Mouse (Mus musculus): ENCODE data around the gene Nfu1. TPM values are rescaled to one million over a fixed set of nuclear protein-coding genes. Genes with fewer than 3 reads are reported as not detected.
"Not testable (repeated sequence)": the region's sequence is repeated elsewhere in the genome, so short reads cannot be mapped to it uniquely, and the experiment has no call there.

Gene Nfu1
- polyA plus RNA-seq, 1 experiment from 2014 or later = 101 TPM

DNA sequence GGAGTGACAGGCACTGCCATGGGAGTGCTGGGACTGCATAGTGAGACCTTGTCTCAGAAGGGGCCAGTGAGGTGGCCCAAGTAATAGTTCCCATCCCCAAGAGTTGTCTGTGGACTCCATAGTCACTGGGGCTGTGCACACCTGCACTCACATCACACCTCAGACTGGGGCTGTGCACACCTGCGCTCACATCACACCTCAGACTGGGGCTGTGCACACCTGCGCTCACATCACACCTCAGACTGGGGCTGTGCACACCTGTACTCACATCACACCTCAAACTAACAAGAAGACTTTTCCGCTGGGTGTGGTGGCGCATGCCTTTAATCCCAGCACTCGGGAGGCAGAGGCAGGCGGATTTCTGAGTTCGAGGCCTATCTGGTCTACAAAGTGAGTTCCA, 39.7 kb downstream of the Nfu1 start:
- ATAC-seq (replicated peaks); H3K27me3 ChIP-seq; H3K9me3 ChIP-seq: not testable (repeated sequence)

GRCm38 (mm10) chr6:87051886-87052425, 42.9 kb downstream of the Nfu1 start:
- no peak overlapping the region for H3K9ac ChIP-seq (replicated peaks)
- H3K27ac ChIP-seq (replicated peaks) = no peak overlapping the region
- peaks cover 47% of the 10 kb centered on the region for H3K36me3 ChIP-seq
- WGBS = 96% methylated on average over 10 of the region's 10 CpGs
- no peak overlapping the region for H3K4me3 ChIP-seq
- H3K4me2 ChIP-seq (replicated peaks) = no peak overlapping the region
- no peaks in the 10 kb centered on the region for H3K27me3 ChIP-seq
- ATAC-seq (replicated peaks) = no peak
- no peaks in the 10 kb centered on the region for H3K9me3 ChIP-seq
- H3K4me1 ChIP-seq = no peaks in the 10 kb centered on the region

More for the DNA sequence above, 39.7 kb downstream of the Nfu1 start:
- not testable (repeated sequence) for H3K4me1 ChIP-seq; H3K27ac ChIP-seq (replicated peaks); H3K4me2 ChIP-seq (replicated peaks); H3K9ac ChIP-seq (replicated peaks); H3K4me3 ChIP-seq
- WGBS = 98% methylated on average over 7 of the region's 7 CpGs
- peaks cover 22% of the 10 kb centered on the region for H3K36me3 ChIP-seq

- ATAC-seq (replicated peaks) = no peak
- H3K4me1 ChIP-seq = no peaks in the 10 kb centered on the region
Observed at GRCm38 (mm10) chr6:87054193-87054592, 45.2 kb downstream of the Nfu1 start.

DNA sequence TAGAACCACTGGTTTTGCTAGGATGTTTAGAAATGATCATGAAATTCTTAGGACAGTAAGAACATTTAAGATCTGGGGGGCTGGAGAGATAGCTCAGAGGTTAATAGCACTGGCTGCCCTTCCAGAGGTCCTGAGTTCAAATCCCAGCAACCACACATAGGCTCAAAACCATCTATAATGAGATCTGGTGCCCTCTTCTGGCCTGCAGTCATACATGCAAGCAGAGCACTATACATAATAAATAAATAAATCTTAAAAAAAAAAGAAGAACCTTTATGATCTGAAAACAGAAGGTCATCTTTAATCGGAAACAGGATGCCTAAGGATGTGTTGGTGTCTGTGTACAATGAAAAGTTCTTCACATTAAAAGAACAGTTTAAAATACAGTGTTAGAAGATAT, 50.7 kb downstream of the Nfu1 start:
- Histone ChIP-seq H3K4me3 (no peak overlapping the region), H3K9me3 (no peaks in the 10 kb centered on the region), H3K27ac (replicated peaks) (no peak overlapping the region), H3K4me1 (no peaks in the 10 kb centered on the region), H3K27me3 (no peaks in the 10 kb centered on the region), H3K4me2 (replicated peaks) (no peak overlapping the region), H3K36me3 (peaks cover 79% of the 10 kb centered on the region), H3K9ac (replicated peaks) (no peak overlapping the region)
- no peak for ATAC-seq (replicated peaks)
- 94% methylated on average over 1 of the region's 1 CpGs for WGBS

More at GRCm38 (mm10) chr6:87054193-87054592, 45.2 kb downstream of the Nfu1 start:
- H3K4me3 ChIP-seq = no peak overlapping the region
- no peak overlapping the region for H3K9ac ChIP-seq (replicated peaks)
- H3K4me2 ChIP-seq (replicated peaks) = no peak overlapping the region
- no peaks in the 10 kb centered on the region for H3K27me3 ChIP-seq
- H3K27ac ChIP-seq (replicated peaks) = no peak overlapping the region
- WGBS = 86% methylated on average over 8 of the region's 8 CpGs
- no peaks in the 10 kb centered on the region for H3K9me3 ChIP-seq
- H3K36me3 ChIP-seq = peaks cover 66% of the 10 kb centered on the region

- H3K4me1 ChIP-seq = no peaks in the 10 kb centered on the region
- H3K4me3 ChIP-seq = no peak overlapping the region
- no peak overlapping the region for H3K9ac ChIP-seq (replicated peaks)
- peaks cover 77% of the 10 kb centered on the region for H3K36me3 ChIP-seq
- H3K9me3 ChIP-seq = no peaks in the 10 kb centered on the region
- 92% methylated on average over 4 of the region's 4 CpGs for WGBS
- no peak overlapping the region for H3K27ac ChIP-seq (replicated peaks)
- no peak overlapping the region for H3K4me2 ChIP-seq (replicated peaks)
- no peak for ATAC-seq (replicated peaks)
- no peaks in the 10 kb centered on the region for H3K27me3 ChIP-seq
Observed at GRCm38 (mm10) chr6:87063586-87063985, 54.5 kb downstream of the Nfu1 start.

DNA sequence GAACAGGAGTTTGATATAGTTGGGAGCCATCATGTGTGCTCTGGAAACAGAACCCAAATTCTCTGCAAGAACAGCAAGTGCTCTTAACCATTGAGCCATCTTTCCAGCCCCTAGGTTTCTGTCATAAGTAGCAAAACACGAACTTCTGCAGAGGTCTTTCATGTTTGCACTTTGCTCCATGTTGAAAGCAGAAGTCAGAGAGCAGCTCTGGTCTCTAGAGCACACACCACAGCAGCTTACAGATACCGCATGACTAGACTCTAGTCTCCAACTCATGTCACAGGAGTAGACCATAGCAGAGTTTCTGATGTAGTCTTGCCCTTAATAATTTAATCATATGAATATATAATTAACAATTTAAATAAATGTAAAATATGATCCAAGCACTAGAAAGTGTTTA, 59.2 kb downstream of the Nfu1 start:
- Histone ChIP-seq H3K9me3 (no peaks in the 10 kb centered on the region), H3K27ac (replicated peaks) (no peak overlapping the region)
- WGBS = 88% methylated on average over 2 of the region's 2 CpGs

GRCm38 (mm10) chr6:87069195-87069900, 60.3 kb downstream of the Nfu1 start:
- Histone ChIP-seq H3K27ac (replicated peaks) (no peak overlapping the region), H3K9me3 (no peaks in the 10 kb centered on the region), H3K36me3 (peaks cover 62% of the 10 kb centered on the region), H3K4me3 (no peak overlapping the region), H3K4me2 (replicated peaks) (no peak overlapping the region), H3K9ac (replicated peaks) (no peak overlapping the region), H3K27me3 (no peaks in the 10 kb centered on the region), H3K4me1 (no peaks in the 10 kb centered on the region)
- 89% methylated on average over 7 of the region's 7 CpGs for WGBS
- no peak for ATAC-seq (replicated peaks)

More for the DNA sequence above, 59.2 kb downstream of the Nfu1 start:
- no peaks in the 10 kb centered on the region for H3K4me1 ChIP-seq
- ATAC-seq (replicated peaks) = no peak
- H3K27me3 ChIP-seq = no peaks in the 10 kb centered on the region
- H3K4me3 ChIP-seq = no peak overlapping the region
- no peak overlapping the region for H3K9ac ChIP-seq (replicated peaks)
- H3K36me3 ChIP-seq = peaks cover 66% of the 10 kb centered on the region
- no peak overlapping the region for H3K4me2 ChIP-seq (replicated peaks)

DNA sequence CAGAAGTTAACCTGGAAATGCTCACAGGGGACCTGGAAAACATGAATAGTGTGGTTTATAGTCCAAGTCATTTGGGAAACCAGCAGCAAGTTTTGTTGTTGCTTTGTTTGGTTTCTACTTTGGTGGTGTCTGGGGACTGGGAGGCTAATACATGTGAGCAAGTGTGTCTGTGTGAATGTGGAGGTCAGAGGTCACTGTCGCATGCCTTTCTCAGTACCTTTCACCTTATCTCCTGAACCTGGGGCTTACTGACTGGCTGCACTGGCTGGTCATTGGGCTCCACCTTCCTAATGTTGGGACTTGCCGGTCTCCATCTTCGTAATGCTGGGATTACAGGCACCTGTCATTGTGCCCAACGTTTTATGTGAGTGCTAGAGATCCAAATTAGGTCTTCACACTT, 61.6 kb downstream of the Nfu1 start:
- no peaks in the 10 kb centered on the region for H3K27me3 ChIP-seq
- no peak overlapping the region for H3K27ac ChIP-seq (replicated peaks)
- H3K4me2 ChIP-seq (replicated peaks) = no peak overlapping the region
- no peak overlapping the region for H3K4me3 ChIP-seq
- H3K9ac ChIP-seq (replicated peaks) = no peak overlapping the region
- no peaks in the 10 kb centered on the region for H3K9me3 ChIP-seq
- H3K4me1 ChIP-seq = no peaks in the 10 kb centered on the region
- ATAC-seq (replicated peaks) = no peak
- H3K36me3 ChIP-seq = peaks cover 52% of the 10 kb centered on the region
- 92% methylated on average over 4 of the region's 4 CpGs for WGBS

DNA sequence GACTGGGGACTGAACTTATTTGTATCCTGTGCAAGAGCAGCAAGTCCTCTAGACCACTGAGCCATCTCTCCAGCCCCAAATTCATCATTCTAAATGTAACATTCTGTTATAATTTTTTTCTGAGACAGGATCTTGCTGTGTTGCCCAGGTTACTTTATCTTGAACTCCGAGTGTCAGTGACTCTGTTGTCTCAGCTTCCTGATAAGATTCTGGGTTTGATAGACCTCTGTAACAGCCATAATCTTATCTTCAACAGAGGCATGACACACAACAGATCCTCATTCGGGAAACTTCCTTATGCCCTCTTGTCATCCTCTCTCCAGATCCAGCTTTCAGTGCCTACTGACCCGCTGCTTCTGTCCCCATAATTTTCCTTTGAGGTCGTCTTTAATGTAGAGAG, 63.7 kb downstream of the Nfu1 start:
- Histone ChIP-seq H3K4me1 (no peaks in the 10 kb centered on the region), H3K9ac (replicated peaks) (no peak overlapping the region), H3K4me3 (no peak overlapping the region), H3K27me3 (no peaks in the 10 kb centered on the region), H3K4me2 (replicated peaks) (no peak overlapping the region), H3K9me3 (no peaks in the 10 kb centered on the region), H3K36me3 (peaks cover 48% of the 10 kb centered on the region), H3K27ac (replicated peaks) (no peak overlapping the region)
- WGBS = 90% methylated on average over 4 of the region's 4 CpGs
- ATAC-seq (replicated peaks) = no peak

- WGBS = 82% methylated on average over 3 of the region's 3 CpGs
- H3K36me3 ChIP-seq = peaks cover 46% of the 10 kb centered on the region
Observed at GRCm38 (mm10) chr6:87075092-87075685, 66.2 kb downstream of the Nfu1 start.

More at GRCm38 (mm10) chr6:87075092-87075685, 66.2 kb downstream of the Nfu1 start:
- no peak overlapping the region for H3K4me2 ChIP-seq (replicated peaks)
- H3K4me3 ChIP-seq = no peak overlapping the region
- no peak overlapping the region for H3K27ac ChIP-seq (replicated peaks)
- no peak overlapping the region for H3K9ac ChIP-seq (replicated peaks)
- H3K27me3 ChIP-seq = no peaks in the 10 kb centered on the region
- no peaks in the 10 kb centered on the region for H3K4me1 ChIP-seq
- no peak for ATAC-seq (replicated peaks)
- H3K9me3 ChIP-seq = no peaks in the 10 kb centered on the region
